Mouse (Mus musculus) 3T3-L1 (cell line): ENCODE data around the gene Shb.

ENCODE experiments used
- DNase-seq: peaks from one replicate; pipeline ENCODE4 v3.0.0-alpha.2; 2015; ENCODE audit warnings: low read depth, low spot score

Shb gene

GRCm38 (mm10) chr4:45503816-45504215 is 28.5 kb downstream of the Shb start:
- peak; percentile 79 for DNase-seq

- DNase-seq: no peak
Measured at GRCm38 (mm10) chr4:45503380-45503779, 28.9 kb downstream of the Shb start.

- no peak for DNase-seq
Measured at GRCm38 (mm10) chr4:45502002-45502401, 30.3 kb downstream of the Shb start.

- no peak for DNase-seq
Measured at GRCm38 (mm10) chr4:45500381-45500780, 31.9 kb downstream of the Shb start.

GRCm38 (mm10) chr4:45499556-45499955 is 32.7 kb downstream of the Shb start:
- no peak for DNase-seq

- no peak for DNase-seq
Measured at GRCm38 (mm10) chr4:45499081-45499480, 33.2 kb downstream of the Shb start.

- DNase-seq: no peak
Measured at GRCm38 (mm10) chr4:45498345-45498744, 33.9 kb downstream of the Shb start.

GRCm38 (mm10) chr4:45497282-45497681 is 35.0 kb downstream of the Shb start:
- no peak for DNase-seq

- no peak for DNase-seq
Measured at GRCm38 (mm10) chr4:45495531-45496201, 36.6 kb downstream of the Shb start.

- DNase-seq: no peak
Measured at GRCm38 (mm10) chr4:45493786-45494400, 38.4 kb downstream of the Shb start.

GRCm38 (mm10) chr4:45493118-45493517 is 39.2 kb downstream of the Shb start:
- no peak for DNase-seq

- DNase-seq: peak; percentile 62
Measured at GRCm38 (mm10) chr4:45492681-45493081, 39.6 kb downstream of the Shb start.

- no peak for DNase-seq
Measured at GRCm38 (mm10) chr4:45491685-45492601, 40.3 kb downstream of the Shb start.

GRCm38 (mm10) chr4:45491119-45491679 is 41.1 kb downstream of the Shb start:
- DNase-seq: no peak

GRCm38 (mm10) chr4:45490036-45490752 is 42.1 kb downstream of the Shb start:
- DNase-seq: peak; percentile 48

GRCm38 (mm10) chr4:45489141-45490035 is 42.9 kb downstream of the Shb start:
- DNase-seq: peak; percentile 96

- DNase-seq: peak; percentile 68
Measured at GRCm38 (mm10) chr4:45487681-45488081, 44.6 kb downstream of the Shb start.

GRCm38 (mm10) chr4:45485024-45485423 is 47.2 kb downstream of the Shb start:
- no peak for DNase-seq

GRCm38 (mm10) chr4:45483271-45484245 is 48.7 kb downstream of the Shb start:
- DNase-seq: peak; percentile 48
